Mouse (Mus musculus) embryonic fibroblast, embryonic 13.5 days (primary cell): ENCODE data around the gene Gm5426. TPM values are rescaled to one million over a fixed set of nuclear protein-coding genes. Genes with fewer than 3 reads are reported as not detected.

ENCODE experiments used
- H3K27ac ChIP-seq: 2 replicates; pipeline ENCODE4 v1.5.1; 2012; ENCODE audit warnings: low read length, control low read depth, inconsistent platforms; ENCODE audit not compliant: insufficient read depth
- H3K4me1 ChIP-seq: 2 replicates; pipeline ENCODE4 v1.6.1; 2011; ENCODE audit warnings: low read length; ENCODE audit not compliant: control insufficient read depth, insufficient read depth
- H3K4me3 ChIP-seq: 2 replicates; pipeline ENCODE4 v1.5.1; 2011; ENCODE audit warnings: mild to moderate bottlenecking, control low read depth, low read length; ENCODE audit not compliant: insufficient read depth
- CTCF ChIP-seq: IDR thresholded peaks from 2 replicates; pipeline ENCODE4 v1.5.1; 2011; ENCODE audit warnings: mild to moderate bottlenecking, control low read depth, low read length, moderate library complexity, borderline replicate concordance; ENCODE audit not compliant: insufficient read depth
- POLR2A ChIP-seq: IDR thresholded peaks from 2 replicates; pipeline ENCODE4 v1.6.1; 2011; ENCODE audit warnings: low read depth, mild to moderate bottlenecking, control low read depth, low read length, moderate library complexity
- polyA plus RNA-seq: library from polyadenylated mRNA; stranded (reverse); fragments of >200 nt; gene quantifications from 2 replicates; pipeline ENCODE4 v1.2.4, GENCODE M21; 2011; ENCODE audit warnings: low read depth; ENCODE audit not compliant: missing spikeins, insufficient read length

The Gm5426 gene
- polyA plus RNA-seq, 1 experiment = not detected

DNA sequence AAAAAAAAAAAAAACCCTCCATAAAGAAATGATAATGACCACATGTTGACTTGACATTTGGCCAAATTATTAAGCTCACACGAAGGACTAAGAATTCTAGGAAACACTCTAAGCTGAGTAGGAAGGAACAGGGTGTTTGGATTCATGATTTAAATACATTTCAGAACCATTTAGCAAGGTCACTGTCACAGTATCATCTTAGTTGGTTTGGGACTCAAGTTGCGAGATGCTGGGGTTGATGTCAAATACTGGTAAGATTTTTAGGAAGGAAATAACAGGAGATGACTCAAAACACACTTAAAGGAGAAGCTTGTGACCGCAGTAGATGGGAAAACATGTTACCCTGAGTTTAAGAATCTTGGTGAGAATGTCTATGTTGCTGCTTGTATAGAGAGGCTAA is 49.2 kb downstream of the Gm5426 start:
- Histone ChIP-seq H3K27ac (no peak overlapping the region), H3K4me3 (no peak overlapping the region), H3K4me1 (peaks cover 9% of the 10 kb centered on the region)
- no peak for TF ChIP-seq CTCF
- no peak for TF ChIP-seq POLR2A

Other genes with a start within 250 kb of the Gm5426 start
- 34.8 and 35.3 TPM in 2 replicates for gene Eea1, start 196.0 kb upstream of the Gm5426 start, polyA plus RNA-seq